Mouse (Mus musculus) embryonic stem cell, embryonic (primary cell): ENCODE data around the gene Rbfox3.

Source experiments
- CTCF ChIA-PET, 4 experiments: fragments of 300-600 bp in 2 of 4; fragments of 350-600 bp in 2 of 4; sonication (Branson Sonifier 250); formaldehyde crosslinking; loops; one replicate each; lab custom pipeline; 2022; ENCODE audit warnings: inconsistent platforms in 2 of 4; lab: Charles Lee
- POLR2A ChIA-PET, 4 experiments: fragments of 300-600 bp in 2 of 4; fragments of 350-600 bp in 2 of 4; sonication (Branson Sonifier 250); formaldehyde crosslinking; loops; one replicate each; lab custom pipeline; 2022; ENCODE audit warnings: antibody characterized with exemption in 4 of 4, inconsistent platforms in 1 of 4; lab: Charles Lee

Gene Rbfox3

DNA sequence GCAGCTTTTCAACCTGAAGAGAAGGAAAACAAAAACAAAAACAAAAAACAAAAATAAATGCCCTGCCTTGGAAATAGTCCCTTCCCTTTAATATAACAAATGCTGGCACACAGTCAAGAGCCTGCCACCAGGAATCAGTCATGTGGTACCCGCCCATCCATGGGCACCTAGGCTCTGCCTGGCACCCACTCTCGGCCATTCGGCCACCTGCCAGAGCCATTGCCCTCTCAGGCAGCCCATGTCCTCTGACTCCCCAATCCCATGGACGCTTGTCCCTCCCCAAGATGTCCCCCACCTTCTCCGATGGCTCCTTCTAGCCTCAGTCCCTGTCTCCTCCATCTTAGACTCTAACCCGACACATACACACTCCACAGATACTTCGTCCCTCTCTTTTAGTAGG lies 100.0 kb downstream of the Rbfox3 start:
- POLR2A ChIA-PET: no interaction called here
- CTCF ChIA-PET: no interaction called here

DNA sequence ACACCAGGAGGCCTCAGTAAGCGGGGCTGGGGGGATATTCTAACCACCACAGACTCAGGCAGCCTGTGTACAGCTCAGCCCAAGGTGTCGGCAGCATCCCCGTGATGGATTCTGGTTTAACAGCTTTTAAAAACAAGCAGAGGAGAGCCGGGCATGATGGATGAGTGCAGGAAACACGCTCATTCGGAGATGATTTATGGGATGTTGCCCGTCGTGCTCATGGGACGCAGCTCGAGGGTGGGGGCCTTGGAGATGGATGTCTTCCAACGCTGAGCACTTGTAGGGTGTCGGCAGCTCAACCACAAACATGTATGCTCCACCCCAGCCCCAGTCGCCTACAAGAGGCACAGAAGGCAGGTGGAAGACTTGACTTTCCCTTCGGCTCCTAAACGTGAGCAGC lies 103.9 kb downstream of the Rbfox3 start:
- POLR2A ChIA-PET: interaction anchor here in 1 of 4 experiments (0.6 kb wide), 1 partner anchor 922 kb away, joined by 3 read pairs; no protein-coding TSS in a partner anchor
- CTCF ChIA-PET: interaction anchor here in 3 of 4 experiments (0.5 to 1.5 kb wide), 7 partner anchors 32 to 366 kb away, joined by 3 to 6 read pairs (median 3); no protein-coding TSS in a partner anchor

DNA sequence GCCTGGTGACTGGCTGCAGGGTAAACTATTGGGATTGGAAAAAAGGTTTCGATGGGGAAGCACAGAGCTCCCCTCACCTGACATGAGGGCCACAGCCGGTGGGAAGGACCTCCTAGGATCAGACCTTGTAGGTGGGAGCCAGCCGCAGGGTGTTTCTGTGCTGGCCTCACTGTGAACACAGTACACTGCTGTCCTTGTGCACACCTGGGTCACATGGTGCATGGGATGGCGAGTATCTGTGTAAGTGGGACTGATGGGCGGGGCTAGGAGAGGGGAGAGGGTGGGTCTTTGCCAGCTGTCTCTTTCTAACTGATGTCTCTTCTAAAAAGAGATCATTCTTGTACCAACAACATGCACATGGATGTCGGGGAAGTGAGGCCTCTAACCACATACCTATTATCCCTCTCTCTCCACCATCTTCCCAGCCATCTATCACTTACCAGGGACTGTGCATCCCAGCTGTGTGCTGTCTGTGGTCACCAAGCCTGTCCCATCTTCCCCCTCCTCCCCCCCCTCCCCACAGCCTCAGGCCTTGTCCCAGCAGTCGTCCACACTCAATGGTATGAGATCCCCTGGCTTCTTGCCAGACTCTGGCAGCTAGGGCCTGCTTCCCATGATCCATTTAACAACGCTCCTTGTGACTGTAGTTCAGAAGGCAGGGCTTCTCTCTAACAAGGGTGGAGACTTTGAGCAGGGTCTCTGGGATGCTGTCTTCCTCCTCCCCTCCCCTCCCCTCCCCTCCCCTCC lies 116.4 kb downstream of the Rbfox3 start:
- ChIA-PET CTCF (no interaction called here), POLR2A (no interaction called here)

DNA sequence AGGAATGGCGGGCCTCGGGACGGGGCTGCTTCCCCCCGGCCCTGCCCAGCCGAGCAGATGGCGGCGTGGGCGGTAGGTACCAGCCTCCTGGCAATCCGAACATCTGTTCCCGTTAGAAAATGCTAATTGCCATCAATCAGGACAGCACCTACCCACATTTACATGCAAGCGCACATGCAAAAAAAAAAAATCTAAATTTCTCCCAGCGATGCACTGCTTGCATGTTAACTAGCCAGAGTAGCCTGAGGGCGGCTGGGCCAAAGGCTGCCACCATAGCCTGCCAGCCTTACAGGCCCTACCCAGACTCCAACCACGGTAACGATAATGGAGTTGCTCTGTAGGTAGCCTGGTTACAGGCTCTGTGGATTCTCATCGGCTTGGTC lies 117.8 kb downstream of the Rbfox3 start:
- CTCF ChIA-PET: interaction anchor here in 2 of 4 experiments (0.7 to 1.6 kb wide), 3 partner anchors 17 to 308 kb away, joined by 3 read pairs; no protein-coding TSS in a partner anchor
- POLR2A ChIA-PET: no interaction called here

DNA sequence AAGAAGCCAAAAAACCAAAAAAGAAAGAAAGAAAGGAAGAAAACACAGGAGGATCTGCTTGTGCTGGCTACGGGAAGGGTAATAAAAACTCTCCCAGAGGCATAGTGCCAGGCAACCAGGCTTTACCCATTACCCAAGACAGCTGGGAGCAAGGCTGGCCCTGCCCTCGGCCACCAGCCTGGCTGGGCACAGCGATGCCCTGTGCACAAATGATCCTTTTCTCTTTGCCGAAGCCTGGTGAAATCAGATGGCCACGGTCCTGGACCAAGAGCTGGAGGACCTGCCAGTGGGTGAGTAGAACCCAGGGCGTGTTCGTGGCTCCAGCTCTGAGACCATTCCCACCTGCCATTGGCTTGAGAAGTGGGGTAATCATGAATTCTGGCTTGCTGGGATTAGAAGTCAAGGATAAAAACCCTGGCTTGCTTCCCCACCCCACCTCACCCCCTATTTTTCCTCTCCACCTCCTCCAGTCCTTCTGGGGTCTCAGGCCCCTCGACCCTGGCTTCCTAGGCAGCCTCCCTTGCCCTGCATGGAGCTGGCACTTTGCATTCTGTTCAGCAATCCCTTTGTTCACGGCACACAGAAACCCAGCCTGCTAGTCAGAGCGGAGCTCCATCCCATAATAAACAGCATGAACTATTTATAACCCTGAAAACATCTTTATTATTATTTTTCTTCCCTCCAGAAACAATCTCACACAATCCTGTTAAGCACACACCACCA lies 118.3 kb downstream of the Rbfox3 start:
- ChIA-PET CTCF (interaction anchor here in 2 of 4 experiments (0.7 to 1.6 kb wide), 3 partner anchors 17 to 309 kb away, joined by 3 read pairs; no protein-coding TSS in a partner anchor), POLR2A (no interaction called here)

DNA sequence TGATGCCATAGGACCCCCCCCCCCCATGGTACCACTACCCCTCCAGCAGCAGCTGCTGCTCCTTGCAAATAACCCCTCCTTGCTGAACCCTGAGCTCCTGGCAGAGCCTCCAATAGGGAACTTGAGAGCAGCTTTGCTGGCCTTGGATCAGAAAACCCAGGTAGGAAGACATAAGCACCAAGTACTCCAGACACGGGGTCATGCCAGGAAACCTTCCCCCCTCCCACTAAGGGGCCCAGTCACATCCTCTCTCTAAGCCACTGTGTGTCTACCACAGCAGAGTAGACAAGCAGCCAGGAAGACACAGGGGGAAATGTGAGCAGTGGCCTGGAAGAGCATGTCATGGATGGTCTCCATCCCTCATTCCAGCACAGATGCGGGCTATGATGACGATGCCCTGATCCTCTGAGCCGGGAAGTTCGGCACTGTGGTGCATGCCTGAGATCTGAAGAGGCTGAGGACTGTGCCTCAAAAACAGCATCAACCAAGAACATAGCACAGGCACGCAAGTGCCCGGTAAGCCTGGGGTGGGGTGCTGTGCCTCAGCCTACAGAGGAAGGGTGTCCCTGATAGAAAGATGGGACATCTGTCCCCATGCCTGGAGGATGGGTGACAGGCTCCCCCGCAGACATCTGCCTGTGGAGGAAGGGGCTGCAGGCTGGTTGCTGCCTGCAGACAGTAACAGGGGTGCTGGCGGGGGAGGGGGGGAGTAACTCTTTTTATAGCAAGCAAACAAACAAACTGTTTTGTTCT lies 119.1 kb downstream of the Rbfox3 start:
- CTCF ChIA-PET: no interaction called here
- POLR2A ChIA-PET: interaction anchor here in 1 of 4 experiments (0.7 kb wide), 1 partner anchor 1564 kb away, joined by 4 read pairs; no protein-coding TSS in a partner anchor

DNA sequence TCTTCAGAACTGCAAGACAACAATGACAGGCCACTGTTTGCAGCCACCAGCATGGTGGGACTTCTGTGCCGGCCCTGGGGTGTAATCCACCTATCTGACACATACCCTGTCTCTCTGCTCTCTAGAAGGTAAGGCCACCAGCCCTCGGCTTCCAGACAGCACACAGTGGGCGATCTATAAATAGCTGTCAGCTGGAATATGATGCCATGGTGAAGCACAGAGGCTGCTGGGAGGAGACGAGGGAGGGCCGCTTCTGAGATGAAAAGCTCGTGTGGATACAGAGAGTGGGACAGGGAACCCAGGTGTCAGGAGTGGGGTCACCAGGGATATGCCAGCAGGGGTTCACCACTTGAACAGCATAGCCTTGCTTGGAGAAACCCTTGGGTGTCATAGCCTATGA lies 120.0 kb downstream of the Rbfox3 start:
- CTCF ChIA-PET: interaction anchor here in 2 of 4 experiments (0.5 to 1.1 kb wide), 2 partner anchors 49 to 53 kb away, joined by 3 to 4 read pairs; no protein-coding TSS in a partner anchor

DNA sequence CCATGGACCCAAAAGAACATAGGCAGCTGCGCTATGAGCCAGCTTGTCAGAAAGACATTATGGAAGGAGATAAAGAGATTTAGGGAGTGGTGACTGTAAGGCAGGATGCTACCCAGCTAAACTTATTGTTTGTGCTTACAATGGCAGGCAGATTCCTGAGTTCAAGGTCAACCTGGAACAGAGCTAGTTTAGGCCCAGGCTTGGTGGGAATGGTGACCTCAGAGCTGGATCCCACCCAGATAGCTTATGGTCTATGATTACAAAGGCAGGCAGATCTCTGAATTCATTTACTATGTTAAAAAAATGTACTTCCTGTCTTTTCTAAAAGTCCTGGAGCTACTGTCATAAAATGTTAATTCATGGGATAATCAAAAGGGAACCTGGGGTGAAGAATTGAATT lies 123.3 kb downstream of the Rbfox3 start:
- ChIA-PET POLR2A (interaction anchor here in 1 of 4 experiments (0.5 kb wide), 1 partner anchor 60 kb away, joined by 3 read pairs; no protein-coding TSS in a partner anchor), CTCF (interaction anchor here in 1 of 4 experiments (3.6 kb wide), 1 partner anchor 12 kb away, joined by 11 read pairs; no protein-coding TSS in a partner anchor)

More for the DNA sequence above, 120.0 kb downstream of the Rbfox3 start:
- POLR2A ChIA-PET: interaction anchor here in 2 of 4 experiments (0.5 to 0.7 kb wide), 2 partner anchors 1380 to 1563 kb away, joined by 3 to 4 read pairs; no protein-coding TSS in a partner anchor

DNA sequence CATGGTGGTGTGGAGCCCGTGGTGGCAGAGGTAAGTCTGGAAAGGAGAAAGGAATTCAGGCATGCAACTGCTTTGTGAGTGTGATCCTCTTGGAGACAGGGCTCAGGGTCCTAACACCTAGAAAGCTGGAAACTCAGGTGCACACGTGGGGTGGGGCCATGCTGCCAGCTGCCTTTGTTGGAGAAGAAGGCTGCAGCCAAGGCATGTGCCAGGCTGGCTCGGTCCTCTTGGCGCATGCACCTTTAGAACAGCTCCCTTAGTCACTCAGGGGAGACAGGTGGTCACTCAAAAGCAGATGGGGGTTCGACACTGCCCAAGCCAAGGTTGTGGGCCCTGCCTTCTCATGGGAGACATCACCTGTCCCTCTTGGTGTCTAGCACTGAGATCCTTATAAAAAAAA lies 128.7 kb downstream of the Rbfox3 start:
- CTCF ChIA-PET: interaction anchor here in 1 of 4 experiments (1.2 kb wide), 1 partner anchor 44 kb away, joined by 6 read pairs; no protein-coding TSS in a partner anchor
- POLR2A ChIA-PET: no interaction called here

DNA sequence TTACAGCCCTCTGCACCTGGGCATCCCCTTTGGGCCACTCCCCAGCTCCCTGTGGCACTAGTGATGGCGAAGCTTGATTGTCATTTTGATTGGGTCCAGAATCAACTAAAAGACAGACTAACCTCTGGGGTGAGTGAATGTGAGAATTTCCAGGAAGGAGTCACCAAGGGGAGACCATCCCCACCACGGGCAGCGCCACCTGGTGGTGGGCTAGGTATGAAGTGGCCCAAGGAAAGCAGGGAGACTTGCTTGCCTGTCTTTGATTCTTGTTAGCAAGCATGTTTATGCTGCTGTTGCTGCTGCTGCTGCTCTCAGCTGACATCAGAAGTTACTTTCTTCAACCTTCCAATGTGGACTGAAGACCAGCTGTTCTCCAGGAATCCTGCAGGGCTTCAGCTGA lies 135.6 kb downstream of the Rbfox3 start:
- POLR2A ChIA-PET: interaction anchor here in 3 of 4 experiments (0.5 to 1.3 kb wide), 7 partner anchors 8 to 618 kb away, joined by 3 to 6 read pairs (median 3); no protein-coding TSS in a partner anchor
- CTCF ChIA-PET: interaction anchor here (0.6 to 2.6 kb wide), 36 partner anchors 8 to 1394 kb away, joined by 3 to 25 read pairs (median 3); no protein-coding TSS in a partner anchor

DNA sequence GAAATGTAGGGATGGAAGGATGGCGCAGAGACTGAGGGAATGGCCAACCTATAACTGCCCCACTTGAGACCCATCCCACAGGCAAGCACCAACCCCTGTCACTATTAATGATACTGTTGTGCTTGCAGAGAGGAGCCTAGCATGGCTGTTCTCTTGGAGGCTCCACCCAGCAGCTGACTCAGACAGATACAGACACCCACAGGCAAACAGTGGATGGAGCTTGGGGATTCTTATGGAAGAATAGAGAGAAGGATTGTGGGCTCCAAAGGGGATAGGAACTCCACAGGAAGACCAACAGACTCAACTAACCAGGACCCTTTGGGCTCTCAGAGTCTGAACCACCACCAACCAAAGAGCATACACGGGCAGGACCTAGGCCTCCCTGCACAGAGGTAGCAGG lies 136.6 kb downstream of the Rbfox3 start:
- POLR2A ChIA-PET: interaction anchor here in 1 of 4 experiments (1.5 kb wide), 1 partner anchor 9 kb away, joined by 3 read pairs; no protein-coding TSS in a partner anchor
- CTCF ChIA-PET: interaction anchor here in 3 of 4 experiments (0.7 to 1.3 kb wide), 4 partner anchors 14 to 116 kb away, joined by 3 to 4 read pairs (median 3); no protein-coding TSS in a partner anchor

DNA sequence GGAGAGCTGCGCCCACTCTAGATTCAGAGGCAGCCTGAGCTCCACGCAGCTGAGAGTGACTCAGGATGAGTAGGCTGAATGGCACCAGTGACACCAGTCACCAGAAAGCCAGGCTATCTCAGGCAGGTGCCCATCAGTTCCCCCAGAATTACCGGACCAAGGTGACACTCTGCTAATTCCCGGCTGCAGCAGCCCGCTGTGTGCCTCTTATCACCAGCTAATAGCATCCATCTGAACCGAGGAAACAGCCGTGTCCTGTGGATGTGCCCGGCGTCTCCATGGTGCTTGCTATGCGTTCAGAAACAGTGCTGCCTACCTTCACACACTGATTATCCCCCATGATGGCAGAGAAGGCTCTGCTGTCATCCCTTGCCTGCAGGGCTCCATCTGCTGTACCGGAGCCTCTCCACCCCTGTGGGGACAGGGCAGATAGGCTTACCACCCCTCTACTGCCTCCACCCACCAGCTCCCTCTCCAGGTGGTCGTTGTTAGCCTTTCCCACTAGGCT lies 138.3 kb downstream of the Rbfox3 start:
- ChIA-PET POLR2A (no interaction called here), CTCF (no interaction called here)

DNA sequence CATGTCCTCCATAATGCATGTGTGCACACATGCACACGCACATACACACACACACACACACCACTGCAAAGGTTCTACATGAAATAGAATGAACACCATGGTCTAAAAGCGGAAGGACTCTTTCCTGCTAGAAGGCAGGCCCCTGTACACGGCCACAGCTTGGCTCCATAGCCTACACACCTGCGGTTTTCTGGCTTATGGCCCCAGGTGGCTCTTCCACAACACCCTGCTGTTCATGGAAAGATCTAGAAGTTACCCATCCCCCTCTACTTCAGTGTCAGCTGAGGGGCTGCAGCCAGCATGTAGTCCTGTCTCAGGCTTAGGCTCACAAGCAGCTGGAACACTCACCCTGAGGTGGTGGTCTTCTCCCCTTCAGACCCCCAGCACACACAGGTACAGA lies 140.0 kb downstream of the Rbfox3 start:
- POLR2A ChIA-PET: interaction anchor here in 1 of 4 experiments (0.7 kb wide), 1 partner anchor 1091 kb away, joined by 3 read pairs; no protein-coding TSS in a partner anchor
- CTCF ChIA-PET: interaction anchor here in 2 of 4 experiments (0.6 to 1.2 kb wide), 2 partner anchors 33 to 312 kb away, joined by 3 to 4 read pairs; no protein-coding TSS in a partner anchor

DNA sequence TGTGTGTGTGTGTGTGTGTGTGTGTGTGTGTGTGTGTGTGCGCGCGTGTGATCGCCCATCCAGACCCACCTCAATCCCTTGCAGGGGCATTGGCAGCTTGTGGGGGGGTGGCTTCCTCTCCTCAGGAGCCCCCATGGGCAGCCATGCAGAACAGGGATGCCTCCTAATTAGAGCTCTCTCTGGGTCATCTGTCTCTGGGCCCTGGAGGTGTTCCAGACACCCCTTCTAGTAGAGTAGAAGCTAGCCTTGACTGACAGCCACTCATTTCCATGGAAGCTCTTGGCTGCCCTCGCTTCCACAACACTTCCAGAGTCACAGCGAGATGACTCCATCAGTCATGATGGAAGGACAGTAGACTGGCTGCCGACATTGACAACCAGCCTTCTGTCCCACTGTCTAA lies 140.6 kb downstream of the Rbfox3 start:
- CTCF ChIA-PET: interaction anchor here in 1 of 4 experiments (1.2 kb wide), 1 partner anchor 32 kb away, joined by 4 read pairs; no protein-coding TSS in a partner anchor
- POLR2A ChIA-PET: interaction anchor here in 1 of 4 experiments (0.7 kb wide), 2 partner anchors 277 to 1092 kb away, joined by 3 read pairs; no protein-coding TSS in a partner anchor

DNA sequence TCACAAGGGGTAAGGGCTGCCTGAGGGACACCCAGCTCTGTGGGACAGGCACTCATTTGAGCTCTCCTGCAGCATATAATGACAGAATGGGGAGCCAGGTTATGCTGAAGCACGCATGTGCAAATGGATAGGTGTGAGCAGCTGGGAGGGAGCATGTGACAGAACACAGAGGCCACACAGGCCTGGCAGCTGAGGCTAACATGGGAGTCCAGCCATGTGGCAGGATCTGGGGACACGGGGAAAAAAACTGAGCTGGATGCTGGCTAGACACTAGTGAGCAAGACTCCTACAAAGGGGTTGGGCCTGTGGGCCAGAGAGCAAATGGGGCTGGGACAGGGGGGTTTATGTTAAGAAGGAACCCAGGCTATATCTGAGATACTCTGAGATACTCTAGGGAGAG lies 141.9 kb downstream of the Rbfox3 start:
- ChIA-PET POLR2A (no interaction called here), CTCF (interaction anchor here in 1 of 4 experiments (0.6 kb wide), 1 partner anchor 78 kb away, joined by 6 read pairs; no protein-coding TSS in a partner anchor)

DNA sequence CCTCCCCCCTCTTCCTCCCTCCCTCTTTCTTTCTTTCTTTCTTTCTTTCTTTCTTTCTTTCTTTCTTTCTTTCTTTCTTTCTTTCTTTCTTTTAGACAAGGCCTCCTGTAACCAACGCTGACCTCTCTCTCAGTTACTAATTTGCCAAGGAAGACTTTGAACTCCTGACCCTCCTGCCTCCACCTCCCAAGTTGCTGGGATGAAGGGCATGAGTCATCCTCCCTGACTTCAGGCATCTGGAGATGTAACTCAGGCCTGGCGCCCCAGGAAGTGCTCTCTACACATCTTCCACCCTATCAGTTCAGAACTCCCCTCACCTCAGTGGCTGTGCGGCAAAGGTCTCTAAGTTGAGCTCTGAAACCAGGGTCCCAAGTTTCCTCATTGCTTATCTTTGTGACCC lies 143.0 kb downstream of the Rbfox3 start:
- ChIA-PET CTCF (no interaction called here), POLR2A (no interaction called here)

DNA sequence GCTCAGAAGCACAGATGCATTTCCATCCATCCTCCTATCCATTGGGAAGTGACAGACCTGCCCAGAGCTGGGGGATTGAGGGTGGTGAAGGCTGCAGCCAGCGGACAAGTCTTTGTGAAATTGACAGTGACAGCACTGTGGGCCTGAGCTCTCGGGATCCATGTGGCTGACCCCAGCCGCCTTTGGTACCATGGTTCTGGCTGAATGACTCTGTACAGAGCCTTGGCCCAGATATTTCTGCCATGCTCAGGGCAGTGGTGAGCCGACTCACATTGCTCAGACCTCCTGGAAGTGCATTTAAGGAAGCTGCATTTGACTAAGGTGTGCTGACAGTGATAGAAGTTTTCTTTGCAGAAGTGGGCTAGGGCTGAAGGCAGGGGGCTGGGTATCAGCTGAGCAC lies 144.0 kb downstream of the Rbfox3 start:
- CTCF ChIA-PET: interaction anchor here in 3 of 4 experiments (0.6 to 1.3 kb wide), 3 partner anchors 8 to 9 kb away, joined by 3 to 4 read pairs (median 3); no protein-coding TSS in a partner anchor
- POLR2A ChIA-PET: interaction anchor here in 1 of 4 experiments (0.8 kb wide), 1 partner anchor 8 kb away, joined by 4 read pairs; no protein-coding TSS in a partner anchor
